Mouse (Mus musculus): Measurements from ENCODE around the gene Tmsb10.

DNA sequence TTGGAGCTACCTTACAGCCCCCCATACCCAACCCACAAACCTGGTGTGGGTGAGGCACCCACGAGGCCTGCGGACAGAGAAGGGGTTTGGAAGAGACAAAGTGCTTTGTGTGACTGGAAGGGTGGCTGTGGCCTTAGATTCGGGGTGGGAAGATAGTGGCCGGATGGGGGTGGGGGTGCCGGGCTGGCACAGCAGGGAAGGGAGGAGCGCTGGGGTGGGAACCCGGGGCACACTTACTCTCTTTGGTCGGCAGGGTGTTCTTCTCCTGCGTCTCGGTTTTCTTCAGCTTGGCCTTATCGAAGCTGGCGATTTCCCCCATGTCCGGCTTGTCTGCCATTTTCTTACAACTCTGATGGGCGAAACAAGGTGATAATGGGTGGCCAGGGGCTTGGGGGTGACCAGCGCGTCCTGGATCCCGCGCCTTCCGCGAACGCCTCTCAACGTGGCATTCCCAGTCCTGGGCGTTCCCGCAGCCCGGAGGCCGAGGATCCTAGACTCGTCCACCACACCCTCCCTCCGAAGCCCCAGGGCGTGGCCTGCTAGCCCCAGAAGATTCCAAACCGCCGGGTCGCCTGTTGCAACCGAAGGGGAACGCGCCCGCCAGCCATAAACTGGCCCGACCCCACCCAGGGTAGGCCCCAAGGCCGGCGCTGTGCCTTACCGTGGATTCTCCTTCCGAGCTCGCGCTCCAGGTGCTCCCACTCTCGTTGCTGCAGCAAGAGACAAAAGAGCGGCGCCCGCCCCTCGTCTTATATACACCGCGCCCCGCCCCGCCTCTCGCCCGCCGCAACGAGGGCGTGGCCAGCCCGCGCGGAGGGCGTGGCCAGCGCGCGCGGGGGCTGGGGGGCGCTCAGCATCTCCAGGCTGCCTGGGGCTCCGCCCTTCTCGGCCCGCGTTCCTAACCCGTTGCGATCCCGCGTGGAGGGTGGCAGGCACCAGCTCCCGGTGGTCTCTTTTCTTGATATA is 589 bp downstream of the Tmsb10 start:
- TF ChIP-seq GATA1 (IDR thresholded peaks at IDR 0.05; ENCODE audit: borderline replicate concordance, low read length): no peak
- no peak for TF ChIP-seq FLI1 (IDR thresholded peaks at IDR 0.05; ENCODE audit: low read length)

All from megakaryocyte, embryonic 14.5 days (primary cell).